Mouse (Mus musculus) erythroid progenitor cell, adult 5-6 weeks (primary cell): ENCODE measurements around the gene Mrpl18. TPM values are rescaled to one million over a fixed set of nuclear protein-coding genes. Genes with fewer than 3 reads are reported as not detected.
"Not testable (repeated sequence)": the region's sequence is repeated elsewhere in the genome, so short reads cannot be mapped to it uniquely, and the experiment has no call there.

Source experiments
- ATAC-seq: replicated peaks from 2 replicates; pipeline ENCODE4 v1.8.0; 2016; ENCODE audit warnings: moderate number of reproducible peaks, mild to moderate bottlenecking, moderate TSS enrichment, inconsistent platforms; ENCODE audit not compliant: poor library complexity, low FRiP score, severe bottlenecking
- total RNA-seq, 2 experiments: library from RNA; stranded (forward) in 1 of 2; stranded (reverse) in 1 of 2; fragments of 150-400 nt in 1 of 2; fragments of 186-747, 209-891 nt in 1 of 2; gene quantifications; 2 replicates each; pipeline versions ENCODE4 v1.2.3 to v1.2.4; 2015 to 2017; ENCODE audit warnings: low replicate concordance in 2 of 2

Mrpl18 gene
- total RNA-seq, 2 experiments from 2014 or later: 57.0 to 96.0 TPM

GRCm38 (mm10) chr17:12916588-12917380 lies 639 bp upstream of the Mrpl18 start:
- ATAC-seq: peak; percentile 62

- peak; percentile 22 for ATAC-seq
Measured at GRCm38 (mm10) chr17:12915488-12915880, 661 bp downstream of the Mrpl18 start, which contains the start of gene Tcp1. Tcp1 (plus strand) TSS chr17:12915701.

- ATAC-seq: no peak
Measured at GRCm38 (mm10) chr17:12910391-12910790, 5.8 kb downstream of the Mrpl18 start.

- no peak for ATAC-seq
Measured at GRCm38 (mm10) chr17:12909361-12910280, 6.5 kb downstream of the Mrpl18 start, which contains the start of gene Pnldc1. Pnldc1 (minus strand) TSS chr17:12910230.

- ATAC-seq: no peak
Measured at GRCm38 (mm10) chr17:12906436-12906835, 9.7 kb downstream of the Mrpl18 start.

- ATAC-seq: no peak
Measured at GRCm38 (mm10) chr17:12905810-12906209, 10.3 kb downstream of the Mrpl18 start.

GRCm38 (mm10) chr17:12904349-12904748 lies 11.8 kb downstream of the Mrpl18 start:
- no peak for ATAC-seq

- no peak for ATAC-seq
Measured at GRCm38 (mm10) chr17:12903372-12904333, 12.5 kb downstream of the Mrpl18 start.

GRCm38 (mm10) chr17:12902291-12902690 lies 13.9 kb downstream of the Mrpl18 start:
- no peak for ATAC-seq

GRCm38 (mm10) chr17:12898607-12899006 lies 17.5 kb downstream of the Mrpl18 start:
- ATAC-seq: not testable (repeated sequence)

GRCm38 (mm10) chr17:12897674-12898073 lies 18.5 kb downstream of the Mrpl18 start:
- no peak for ATAC-seq

- ATAC-seq: no peak
Measured at GRCm38 (mm10) chr17:12892033-12892432, 24.1 kb downstream of the Mrpl18 start.

- no peak for ATAC-seq
Measured at GRCm38 (mm10) chr17:12891054-12891453, 25.1 kb downstream of the Mrpl18 start.

GRCm38 (mm10) chr17:12887021-12887775 lies 28.9 kb downstream of the Mrpl18 start:
- ATAC-seq: no peak

- no peak for ATAC-seq
Measured at GRCm38 (mm10) chr17:12886620-12887019, 29.5 kb downstream of the Mrpl18 start.

- ATAC-seq: no peak
Measured at GRCm38 (mm10) chr17:12881216-12881615, 34.9 kb downstream of the Mrpl18 start.

- peak; percentile 75 for ATAC-seq
Measured at GRCm38 (mm10) chr17:12880178-12880577, 36.0 kb downstream of the Mrpl18 start.

- ATAC-seq: no peak
Measured at GRCm38 (mm10) chr17:12875734-12876133, 40.4 kb downstream of the Mrpl18 start, which contains the start of gene Mrgprh. Mrgprh (plus strand) TSS chr17:12876034.
